Mouse (Mus musculus) heart, postnatal 0 days (tissue): ENCODE data around the gene Gm6871.

ENCODE experiments used
- CTCF ChIP-seq: IDR thresholded peaks from 2 replicates; pipeline ENCODE4 v1.5.1; 2016; ENCODE audit warnings: antibody characterized with exemption, control low read depth, low read depth
- EP300 ChIP-seq: IDR thresholded peaks from 2 replicates; pipeline ENCODE4 v1.6.1; 2016; ENCODE audit warnings: antibody characterized with exemption, low read depth

- no peak for TF ChIP-seq CTCF
- TF ChIP-seq EP300, result no peak
These were observed 25.8 kb upstream of the Gm6871 start, which contains the start of gene 2610021A01Rik for GRCm38 (mm10) chr7:41599034-41599813.
